Mouse (Mus musculus) right cerebral cortex, postnatal 25 days (tissue): ENCODE results near the gene Rnf220.

Experiments used
- DNase-seq: peaks from one replicate; pipeline ENCODE4 v3.0.0; 2022

The Rnf220 gene

GRCm38 (mm10) chr4:117330132-117330531 lies 166.7 kb downstream of the Rnf220 start:
- no peak for DNase-seq

- DNase-seq = no peak
These were observed 169.9 kb downstream of the Rnf220 start for GRCm38 (mm10) chr4:117326915-117327314.

- no peak for DNase-seq
These were observed 171.8 kb downstream of the Rnf220 start for GRCm38 (mm10) chr4:117325076-117325475.

- DNase-seq = no peak
These were observed 173.1 kb downstream of the Rnf220 start for GRCm38 (mm10) chr4:117323515-117324344.

- no peak for DNase-seq
These were observed 175.8 kb downstream of the Rnf220 start for GRCm38 (mm10) chr4:117321011-117321410.

- no peak for DNase-seq
These were observed 178.3 kb downstream of the Rnf220 start for GRCm38 (mm10) chr4:117318508-117318907.

- DNase-seq = no peak
These were observed 179.1 kb downstream of the Rnf220 start for GRCm38 (mm10) chr4:117317701-117318190.

- DNase-seq = no peak
These were observed 180.1 kb downstream of the Rnf220 start for GRCm38 (mm10) chr4:117316800-117317199.

GRCm38 (mm10) chr4:117314849-117315500 lies 181.9 kb downstream of the Rnf220 start:
- no peak for DNase-seq

GRCm38 (mm10) chr4:117313085-117313424 lies 183.8 kb downstream of the Rnf220 start:
- no peak for DNase-seq

GRCm38 (mm10) chr4:117312416-117313084 lies 184.3 kb downstream of the Rnf220 start:
- no peak for DNase-seq

- DNase-seq = no peak
These were observed 185.0 kb downstream of the Rnf220 start for GRCm38 (mm10) chr4:117311891-117312290.

GRCm38 (mm10) chr4:117309427-117309826 lies 187.4 kb downstream of the Rnf220 start:
- DNase-seq = no peak

GRCm38 (mm10) chr4:117307270-117307669 lies 189.6 kb downstream of the Rnf220 start:
- no peak for DNase-seq

- DNase-seq = no peak
These were observed 191.4 kb downstream of the Rnf220 start for GRCm38 (mm10) chr4:117305461-117305860.

- no peak for DNase-seq
These were observed 192.4 kb downstream of the Rnf220 start for GRCm38 (mm10) chr4:117304239-117305025.

GRCm38 (mm10) chr4:117303581-117304238 lies 193.1 kb downstream of the Rnf220 start:
- DNase-seq = no peak

- DNase-seq = no peak
These were observed 194.6 kb downstream of the Rnf220 start for GRCm38 (mm10) chr4:117302027-117302806.

- no peak for DNase-seq
These were observed 196.9 kb downstream of the Rnf220 start for GRCm38 (mm10) chr4:117299921-117300320.

- no peak for DNase-seq
These were observed 199.0 kb downstream of the Rnf220 start for GRCm38 (mm10) chr4:117297819-117298218.

- no peak for DNase-seq
These were observed 199.8 kb downstream of the Rnf220 start for GRCm38 (mm10) chr4:117296849-117297593.
